Mouse (Mus musculus) ES-E14 (cell line): ENCODE data around the gene Pcsk5. TPM values are rescaled to one million over a fixed set of nuclear protein-coding genes. Genes with fewer than 3 reads are reported as not detected.

ENCODE experiments used
- DNase-seq: peaks from one replicate; pipeline ENCODE4 v3.0.0-alpha.2; 2013; ENCODE audit warnings: low read depth, low spot score
- H3K27ac ChIP-seq: 2 replicates; pipeline ENCODE4 v1.5.1; 2012; ENCODE audit warnings: low read depth, mild to moderate bottlenecking, low read length, moderate library complexity, mixed read lengths; ENCODE audit not compliant: poor library complexity, insufficient read depth, severe bottlenecking
- H3K36me3 ChIP-seq: 2 replicates; pipeline ENCODE4 v1.6.1; 2012; ENCODE audit warnings: mild to moderate bottlenecking, low read length, moderate library complexity, mixed read lengths; ENCODE audit not compliant: control insufficient read depth, poor library complexity, insufficient read depth, severe bottlenecking
- H3K4me1 ChIP-seq, 2 experiments: fragments of 150-350 bp in 1 of 2; sonication (generic) in 1 of 2; 2 replicates each; pipeline ENCODE4 v1.6.1; 2012; ENCODE audit warnings: low read length in 2 of 2, mild to moderate bottlenecking in 1 of 2, mixed read lengths in 1 of 2; ENCODE audit not compliant: control insufficient read depth in 2 of 2, insufficient read depth in 2 of 2, poor library complexity in 1 of 2
- H3K4me3 ChIP-seq, 2 experiments: fragments of 150-350 bp in 1 of 2; sonication (generic) in 1 of 2; 2 replicates each; pipeline ENCODE4 v1.5.1; 2012; ENCODE audit warnings: low read length in 2 of 2, low read depth in 1 of 2, mild to moderate bottlenecking in 1 of 2, mixed read lengths in 1 of 2; ENCODE audit not compliant: insufficient read depth in 1 of 2, poor library complexity in 1 of 2, severe bottlenecking in 1 of 2
- H3K9ac ChIP-seq: 2 replicates; pipeline ENCODE4 v1.6.1; 2012; ENCODE audit warnings: low read depth, mild to moderate bottlenecking, low read length, mixed read lengths; ENCODE audit not compliant: poor library complexity, insufficient read depth, severe bottlenecking
- H3K9me3 ChIP-seq: fragments of 150-350 bp; sonication (generic); 2 replicates; pipeline ENCODE4 v1.6.1; 2012; ENCODE audit warnings: low read depth, mild to moderate bottlenecking, low read length; ENCODE audit not compliant: control insufficient read depth, insufficient read depth
- CHD2 ChIP-seq: IDR thresholded peaks from 2 replicates; pipeline ENCODE4 v1.6.1; 2014; ENCODE audit warnings: mild to moderate bottlenecking, low read depth, low read length, inconsistent platforms
- HCFC1 ChIP-seq: IDR thresholded peaks from 2 replicates; pipeline ENCODE4 v1.6.1; 2012; ENCODE audit warnings: low read length, inconsistent platforms, borderline replicate concordance; ENCODE audit not compliant: insufficient read depth
- MAFK ChIP-seq: IDR thresholded peaks from 2 replicates; pipeline ENCODE4 v1.6.1; 2014; ENCODE audit warnings: mild to moderate bottlenecking, low read depth, low read length, inconsistent platforms; ENCODE audit not compliant: insufficient read depth
- ZC3H11A ChIP-seq: IDR thresholded peaks from 2 replicates; pipeline ENCODE4 v1.6.1; 2012; ENCODE audit warnings: low read depth, mild to moderate bottlenecking, inconsistent platforms, low read length, borderline replicate concordance
- ZNF384 ChIP-seq: IDR thresholded peaks from 2 replicates; pipeline ENCODE4 v1.6.1; 2012; ENCODE audit warnings: low read depth, low read length, inconsistent platforms
- in situ Hi-C, 2 experiments: fragments of 600-800 bp; cut with MboI; formaldehyde crosslinking; loops; one replicate each; pipeline ENCODE4 v1.15.1; 2025; ENCODE audit warnings: low sequenced_read_pairs in 2 of 2, inconsistent platforms in 1 of 2; ENCODE audit not compliant: unreplicated experiment in 2 of 2
- total RNA-seq: library from RNA; depleted of rRNA; stranded (reverse); fragments of 300-350 nt; gene quantifications from 2 replicates; pipeline ENCODE4 v1.2.3, GENCODE M21; 2012

Pcsk5 gene
- total RNA-seq, 1 experiment, result 1.6 TPM

DNA sequence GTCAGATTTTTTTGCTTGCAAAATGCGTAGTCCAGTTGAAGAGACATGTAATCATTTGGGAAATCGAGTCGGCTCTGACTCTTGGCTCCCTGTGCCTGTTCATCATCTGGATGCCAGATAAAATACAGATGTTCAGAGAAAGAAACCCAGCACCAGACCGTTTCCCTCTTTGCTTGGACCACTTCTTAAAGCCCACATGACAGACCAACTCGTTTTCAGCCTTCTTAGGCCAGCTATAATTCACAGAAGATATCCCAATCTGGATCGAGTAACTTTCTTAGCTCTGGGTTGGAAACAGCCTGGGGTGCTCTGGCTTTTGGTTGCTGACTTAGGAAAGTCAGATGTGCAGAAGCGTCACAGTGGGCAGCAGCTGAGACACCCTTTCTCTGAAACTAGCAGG lies 365.6 kb downstream of the Pcsk5 start:
- TF ChIP-seq MAFK, result no peak
- no peak for TF ChIP-seq ZNF384
- no peak for TF ChIP-seq CHD2
- TF ChIP-seq HCFC1, result no peak
- no peak for TF ChIP-seq ZC3H11A
- in situ Hi-C loops, result no loop called here
- Histone ChIP-seq H3K9me3 (no peaks in the 10 kb centered on the region), H3K9ac (no peak overlapping the region), H3K36me3 (no peaks in the 10 kb centered on the region), H3K4me3 (no peak overlapping the region), H3K4me1 (0 out of 4 replicates have a peak, but pooled peaks cover 0 to 3% of the 10 kb centered on the region in 2 experiments), H3K27ac (no peak overlapping the region)
- DNase-seq, result no peak

DNA sequence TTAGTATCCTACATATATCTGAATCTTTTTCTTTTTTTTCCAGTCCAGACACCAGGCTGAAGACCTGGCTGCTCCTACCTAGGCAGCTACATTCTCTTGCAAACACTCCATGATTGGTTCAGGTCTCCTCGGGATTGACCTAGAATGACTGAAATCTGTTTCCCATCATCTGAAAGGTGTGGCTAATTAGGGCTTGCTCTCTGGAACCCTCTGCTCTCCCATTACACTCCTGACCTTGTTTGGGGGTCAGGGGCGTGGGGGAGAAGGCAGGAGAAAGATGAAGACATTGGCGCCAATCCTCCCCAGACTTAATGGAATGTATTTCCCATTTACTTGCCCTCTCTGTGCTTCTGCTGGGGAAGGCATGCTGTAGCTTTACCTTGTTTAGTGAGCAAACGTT lies 366.2 kb downstream of the Pcsk5 start:
- H3K36me3 ChIP-seq, result no peaks in the 10 kb centered on the region
- H3K27ac ChIP-seq, result no peak overlapping the region
- DNase-seq, result no peak
- 0 out of 4 replicates have a peak, but pooled peaks cover 0 to 3% of the 10 kb centered on the region in 2 experiments for H3K4me1 ChIP-seq
- H3K9ac ChIP-seq, result no peak overlapping the region
- H3K4me3 ChIP-seq, result no peak overlapping the region
- H3K9me3 ChIP-seq, result no peaks in the 10 kb centered on the region
- no peak for TF ChIP-seq HCFC1
- TF ChIP-seq ZC3H11A, result no peak
- no peak for TF ChIP-seq MAFK
- TF ChIP-seq ZNF384, result no peak
- no peak for TF ChIP-seq CHD2
- in situ Hi-C loops, result no loop called here

DNA sequence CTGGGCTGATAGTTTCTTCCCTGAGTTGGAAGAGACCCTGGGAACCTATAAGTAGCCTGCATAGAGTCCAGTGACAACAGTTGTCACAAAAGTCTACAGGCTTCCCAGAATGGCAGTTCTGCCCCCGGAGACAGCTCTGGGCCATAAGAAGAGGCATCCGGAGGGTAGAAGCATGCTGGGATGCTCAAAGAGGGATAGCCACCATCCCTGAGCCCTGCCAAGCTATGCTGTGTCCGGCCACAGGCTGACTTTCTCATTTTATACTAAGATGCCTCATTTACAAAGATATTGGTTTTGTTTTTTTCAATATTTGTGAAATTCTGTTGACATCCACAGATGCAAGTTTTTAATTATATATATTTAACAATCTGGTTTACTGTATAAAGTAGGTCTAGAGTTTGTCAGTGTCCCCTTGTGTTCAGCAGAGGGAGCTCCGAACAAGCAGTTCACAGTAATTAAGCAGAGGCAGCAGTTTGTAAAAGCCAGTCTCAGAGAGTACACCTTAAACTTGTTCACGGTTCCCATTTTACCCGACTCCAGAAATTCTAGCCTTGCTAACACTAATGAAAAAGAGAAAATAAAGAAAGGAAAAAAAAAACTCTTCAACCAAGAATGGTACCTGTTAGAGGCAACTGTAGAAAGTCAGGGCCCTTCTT lies 369.7 kb downstream of the Pcsk5 start:
- Histone ChIP-seq H3K9me3 (no peaks in the 10 kb centered on the region), H3K4me1 (0 out of 4 replicates have a peak, but pooled peaks cover 0 to 3% of the 10 kb centered on the region in 2 experiments), H3K4me3 (no peak overlapping the region), H3K36me3 (no peaks in the 10 kb centered on the region), H3K27ac (no peak overlapping the region), H3K9ac (no peak overlapping the region)
- in situ Hi-C loops, result no loop called here
- no peak for TF ChIP-seq CHD2
- peak; percentile 30; the same call in 1 of the 2 replicates for TF ChIP-seq ZC3H11A
- TF ChIP-seq MAFK, result peak; percentile 70
- TF ChIP-seq ZNF384, result no peak
- no peak for DNase-seq

DNA sequence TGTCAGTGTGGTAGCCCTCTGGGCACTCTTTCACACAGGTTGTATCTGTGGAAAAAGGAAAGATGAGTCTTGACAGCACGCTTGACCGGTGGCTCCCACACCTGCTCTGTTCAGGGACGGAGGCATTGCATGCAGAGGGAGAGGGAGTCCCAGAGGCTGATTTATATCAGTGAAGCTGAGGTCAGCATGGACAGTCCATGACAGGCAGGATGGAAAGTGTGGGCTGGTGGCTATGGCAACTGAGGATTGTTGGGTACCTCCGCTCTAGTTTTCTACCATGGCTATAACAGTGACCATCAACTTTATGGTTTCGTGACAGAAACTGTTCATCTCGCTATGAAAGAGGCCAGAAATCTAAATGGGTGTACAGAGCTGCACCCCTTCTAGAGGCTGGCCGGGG lies 385.4 kb downstream of the Pcsk5 start:
- Histone ChIP-seq H3K4me3 (no peak overlapping the region), H3K9ac (no peak overlapping the region), H3K27ac (no peak overlapping the region), H3K9me3 (no peaks in the 10 kb centered on the region), H3K36me3 (no peaks in the 10 kb centered on the region), H3K4me1 (no peaks in the 10 kb centered on the region)
- DNase-seq, result no peak
- TF ChIP-seq HCFC1 (no peak), ZNF384 (no peak), MAFK (no peak), ZC3H11A (no peak), CHD2 (no peak)
- in situ Hi-C loops, result no loop called here

DNA sequence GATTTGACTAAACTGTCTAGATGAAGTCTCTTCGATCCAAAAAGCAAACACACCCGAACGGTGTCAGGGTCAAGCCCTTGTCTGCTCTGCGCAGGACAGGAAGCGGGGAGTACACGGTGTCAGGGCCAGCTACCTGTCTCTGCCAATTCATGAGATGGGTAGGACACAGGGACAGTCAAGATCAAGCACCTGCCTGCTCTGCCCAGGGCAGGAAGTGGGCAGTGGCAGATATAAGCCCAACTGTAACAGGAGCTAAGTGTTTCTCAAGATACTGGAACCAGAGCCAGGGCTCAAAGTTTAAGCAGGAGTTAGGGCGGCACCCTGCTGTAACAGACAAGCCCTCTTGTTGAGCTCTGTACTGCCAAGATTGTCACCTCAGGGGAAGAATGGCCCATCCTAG lies 393.9 kb downstream of the Pcsk5 start:
- Histone ChIP-seq H3K9ac (no peak overlapping the region), H3K36me3 (no peaks in the 10 kb centered on the region), H3K4me3 (no peak overlapping the region), H3K4me1 (peaks cover 0 to 2% of the 10 kb centered on the region in 2 experiments; a peak in 1 of 4 replicates), H3K27ac (no peak overlapping the region), H3K9me3 (no peaks in the 10 kb centered on the region; the same call in 1 of the 2 replicates)
- no peak for DNase-seq
- TF ChIP-seq ZC3H11A (no peak), MAFK (no peak), HCFC1 (no peak), ZNF384 (no peak), CHD2 (no peak)
- in situ Hi-C loops, result no loop called here
